Mouse (Mus musculus): ENCODE results near the gene Cacnb4. TPM values are rescaled to one million over a fixed set of nuclear protein-coding genes. Genes with fewer than 3 reads are reported as not detected.

The Cacnb4 gene
- polyA plus RNA-seq, 1 experiment from 2014 or later, result 12.7 TPM

DNA sequence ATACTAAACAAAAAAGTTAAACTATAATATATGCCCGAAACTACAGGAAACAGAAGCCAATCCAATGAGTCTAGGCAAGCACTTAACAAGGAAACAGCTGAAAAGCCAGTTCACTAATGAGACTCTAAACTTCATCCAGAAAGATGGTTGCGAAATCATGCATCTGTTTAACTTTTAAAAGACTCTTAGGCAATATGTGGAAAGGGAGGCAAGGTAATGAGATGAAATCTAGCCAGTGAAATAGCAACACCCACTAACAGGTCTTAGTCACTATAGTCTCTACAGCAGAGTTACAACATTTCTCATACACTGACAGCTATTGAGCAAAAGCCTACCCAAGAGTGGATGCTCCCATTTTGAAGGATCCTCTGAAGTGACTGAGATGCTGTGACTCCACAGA is 74.4 kb downstream of the Cacnb4 start:
- Histone ChIP-seq H3K4me3 (no peak overlapping the region), H3K27ac (replicated peaks) (no peak overlapping the region), H3K9ac (replicated peaks) (no peak overlapping the region), H3K36me3 (no peaks in the 10 kb centered on the region), H3K4me2 (replicated peaks) (no peak overlapping the region), H3K9me3 (no peaks in the 10 kb centered on the region), H3K27me3 (no peaks in the 10 kb centered on the region), H3K4me1 (no peaks in the 10 kb centered on the region)
- ATAC-seq (replicated peaks), result no peak
- WGBS, result 85% methylated on average over 2 of the region's 2 CpGs

DNA sequence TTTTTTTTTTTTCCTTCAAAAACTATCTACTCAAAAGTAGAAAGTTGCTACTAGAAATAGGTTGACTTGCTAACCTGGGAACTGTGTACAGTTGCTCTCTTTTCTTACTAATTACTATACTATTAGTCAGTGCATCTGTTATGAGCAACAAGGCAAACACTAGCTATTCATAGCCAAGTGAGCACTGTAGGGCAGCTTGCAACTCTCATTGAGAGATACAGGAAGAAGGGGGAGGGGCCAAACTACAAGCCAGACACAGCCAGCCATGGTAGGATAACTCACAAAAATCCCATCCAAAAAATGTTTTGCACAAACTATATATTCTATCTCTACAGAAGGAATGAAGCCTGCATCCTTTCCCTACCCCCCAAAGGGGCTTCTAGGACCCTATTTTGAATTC is 79.1 kb downstream of the Cacnb4 start:
- Histone ChIP-seq H3K9ac (replicated peaks) (no peak overlapping the region), H3K4me3 (no peak overlapping the region), H3K27me3 (no peaks in the 10 kb centered on the region), H3K27ac (replicated peaks) (no peak overlapping the region), H3K9me3 (no peaks in the 10 kb centered on the region), H3K4me1 (no peaks in the 10 kb centered on the region), H3K36me3 (no peaks in the 10 kb centered on the region), H3K4me2 (replicated peaks) (no peak overlapping the region)
- no peak for ATAC-seq (replicated peaks)

DNA sequence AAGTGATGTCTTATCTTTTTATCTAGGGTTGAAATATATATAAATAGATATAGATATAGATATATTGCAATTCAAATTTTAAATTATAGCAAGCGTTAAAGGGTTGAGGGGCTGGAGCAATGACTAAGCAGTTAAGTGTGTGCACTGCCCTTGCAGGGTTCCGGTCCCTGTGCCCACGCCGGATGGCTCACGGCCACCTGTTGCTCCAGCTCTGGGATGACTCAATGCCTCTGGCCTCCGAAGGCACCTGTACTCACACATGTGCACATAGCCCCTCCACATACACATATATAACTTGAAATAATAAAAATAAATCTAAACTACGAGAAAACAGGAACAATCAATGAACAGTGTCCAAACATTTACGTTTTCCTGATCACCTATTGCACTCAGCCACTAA is 82.8 kb downstream of the Cacnb4 start:
- ATAC-seq (replicated peaks), result no peak
- 94% methylated on average over 8 of the region's 8 CpGs for WGBS
- Histone ChIP-seq H3K9ac (replicated peaks) (no peak overlapping the region), H3K4me2 (replicated peaks) (no peak overlapping the region), H3K36me3 (no peaks in the 10 kb centered on the region), H3K9me3 (no peaks in the 10 kb centered on the region), H3K27me3 (no peaks in the 10 kb centered on the region), H3K4me1 (peaks cover 7% of the 10 kb centered on the region), H3K4me3 (no peak overlapping the region), H3K27ac (replicated peaks) (no peak overlapping the region)

DNA sequence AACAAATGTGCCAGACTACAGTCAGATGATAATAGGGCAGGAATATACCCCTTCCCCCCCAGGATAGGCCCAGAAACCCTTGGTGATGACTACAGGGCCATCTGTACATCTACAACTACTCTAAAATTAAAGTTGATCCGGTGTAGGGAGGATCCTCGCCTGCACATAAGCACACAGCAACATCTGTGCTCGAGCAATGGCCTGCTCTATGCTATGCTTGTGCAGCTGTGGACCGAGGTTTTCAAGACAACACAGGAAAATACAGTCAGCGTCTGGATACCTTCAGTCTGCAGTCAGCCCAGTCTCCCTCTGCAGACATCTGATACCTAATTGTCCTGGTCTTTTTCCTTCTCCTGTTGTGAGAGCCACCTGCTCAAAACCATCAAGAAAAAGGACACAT is 83.4 kb downstream of the Cacnb4 start:
- H3K9ac ChIP-seq (replicated peaks), result no peak overlapping the region
- WGBS, result 78% methylated on average over 5 of the region's 5 CpGs
- H3K27me3 ChIP-seq, result no peaks in the 10 kb centered on the region
- peaks cover 7% of the 10 kb centered on the region for H3K4me1 ChIP-seq
- H3K4me2 ChIP-seq (replicated peaks), result no peak overlapping the region
- ATAC-seq (replicated peaks), result no peak
- no peaks in the 10 kb centered on the region for H3K36me3 ChIP-seq
- H3K4me3 ChIP-seq, result no peak overlapping the region
- H3K27ac ChIP-seq (replicated peaks), result no peak overlapping the region
- no peaks in the 10 kb centered on the region for H3K9me3 ChIP-seq

DNA sequence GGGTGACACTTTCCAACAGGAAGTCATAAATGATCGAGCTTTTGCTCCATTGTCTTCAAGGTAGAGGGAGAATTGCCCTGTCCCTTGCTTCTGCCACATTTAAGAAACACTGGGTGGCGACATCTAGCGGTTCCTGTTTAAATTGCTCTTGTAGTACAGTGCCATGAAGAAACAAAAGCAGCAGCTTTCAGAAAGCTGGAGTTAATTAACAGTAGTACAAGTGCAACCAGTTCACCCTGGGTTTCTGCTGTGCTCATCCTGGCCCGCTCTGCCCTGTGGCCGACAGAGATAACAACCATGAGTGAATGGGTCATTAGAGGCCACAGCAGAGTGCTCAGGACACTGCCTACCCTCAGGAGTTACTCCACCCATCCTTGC is 85.7 kb downstream of the Cacnb4 start:
- WGBS, result 1% methylated on average over 5 of the region's 5 CpGs
- Histone ChIP-seq H3K4me1 (peaks cover 7% of the 10 kb centered on the region), H3K27ac (replicated peaks) (peak overlapping the region; percentile 42), H3K4me3 (no peak overlapping the region), H3K4me2 (replicated peaks) (0 out of 2 replicates have a peak overlapping the region, but pooled peaks have one; percentile 12), H3K9ac (replicated peaks) (no peak overlapping the region), H3K36me3 (no peaks in the 10 kb centered on the region), H3K9me3 (no peaks in the 10 kb centered on the region), H3K27me3 (no peaks in the 10 kb centered on the region)
- ATAC-seq (replicated peaks), result peak; percentile 71

DNA sequence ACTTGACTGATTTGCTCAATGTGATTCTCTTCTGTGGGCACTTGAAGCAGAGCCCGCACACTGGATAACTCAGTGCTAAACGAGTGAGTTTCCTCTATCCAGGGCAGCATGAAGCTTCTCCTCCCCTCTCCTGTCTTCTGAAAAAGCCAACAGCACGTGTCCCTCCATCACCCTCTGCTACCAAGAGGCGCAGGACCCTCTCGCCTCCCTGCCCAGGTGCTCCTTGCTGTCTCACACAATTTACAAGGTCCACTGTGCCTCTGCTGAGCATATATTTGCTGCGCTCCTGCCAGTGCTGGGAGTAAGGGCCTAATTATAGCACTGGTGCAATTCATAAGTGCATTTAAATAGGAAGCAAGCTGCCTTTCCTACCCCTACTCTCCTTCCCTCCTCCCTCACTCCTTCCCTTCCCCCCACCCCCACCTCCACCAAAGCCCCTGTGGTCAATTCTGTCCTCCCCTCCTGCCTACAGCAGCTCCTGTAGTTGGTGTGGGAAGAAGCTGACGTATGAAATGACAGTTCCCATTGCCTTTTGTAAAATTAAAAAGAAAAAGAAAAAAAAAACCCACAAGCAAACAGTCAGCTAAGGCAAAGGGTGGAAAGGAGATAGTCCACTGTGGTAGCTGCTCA is 86.2 kb downstream of the Cacnb4 start:
- H3K4me1 ChIP-seq, result peaks cover 7% of the 10 kb centered on the region
- 62% methylated on average over 7 of the region's 7 CpGs for WGBS
- H3K4me3 ChIP-seq, result no peak overlapping the region
- H3K27ac ChIP-seq (replicated peaks), result peak overlapping the region; percentile 42
- H3K27me3 ChIP-seq, result no peaks in the 10 kb centered on the region
- peak; percentile 21 for ATAC-seq (replicated peaks)
- H3K9ac ChIP-seq (replicated peaks), result no peak overlapping the region
- H3K4me2 ChIP-seq (replicated peaks), result 0 out of 2 replicates have a peak overlapping the region, but pooled peaks have one; percentile 12
- H3K36me3 ChIP-seq, result no peaks in the 10 kb centered on the region
- H3K9me3 ChIP-seq, result no peaks in the 10 kb centered on the region

DNA sequence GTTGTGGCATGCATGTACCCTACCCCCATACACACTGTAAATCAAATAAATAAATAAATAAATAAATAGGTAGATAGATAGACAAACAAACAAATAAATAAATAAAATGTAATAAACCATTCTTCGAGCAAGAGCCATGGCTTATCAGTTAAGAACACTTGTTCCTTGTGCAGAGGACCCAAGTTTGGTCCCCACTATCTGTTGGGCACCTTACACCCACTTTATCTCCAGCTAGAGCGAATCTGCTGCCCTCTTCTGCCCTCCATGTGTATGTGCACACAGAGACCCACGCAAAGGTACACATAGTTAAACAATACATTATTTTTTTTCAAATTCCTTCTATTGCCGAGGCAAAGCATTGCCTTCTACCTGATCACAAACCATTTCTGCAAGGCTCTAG is 87.1 kb downstream of the Cacnb4 start:
- Histone ChIP-seq H3K27me3 (no peaks in the 10 kb centered on the region), H3K4me2 (replicated peaks) (no peak overlapping the region), H3K27ac (replicated peaks) (no peak overlapping the region), H3K9ac (replicated peaks) (no peak overlapping the region), H3K4me1 (peaks cover 7% of the 10 kb centered on the region), H3K36me3 (no peaks in the 10 kb centered on the region), H3K4me3 (no peak overlapping the region), H3K9me3 (no peaks in the 10 kb centered on the region)
- WGBS, result 84% methylated on average over 4 of the region's 4 CpGs
- ATAC-seq (replicated peaks), result no peak

DNA sequence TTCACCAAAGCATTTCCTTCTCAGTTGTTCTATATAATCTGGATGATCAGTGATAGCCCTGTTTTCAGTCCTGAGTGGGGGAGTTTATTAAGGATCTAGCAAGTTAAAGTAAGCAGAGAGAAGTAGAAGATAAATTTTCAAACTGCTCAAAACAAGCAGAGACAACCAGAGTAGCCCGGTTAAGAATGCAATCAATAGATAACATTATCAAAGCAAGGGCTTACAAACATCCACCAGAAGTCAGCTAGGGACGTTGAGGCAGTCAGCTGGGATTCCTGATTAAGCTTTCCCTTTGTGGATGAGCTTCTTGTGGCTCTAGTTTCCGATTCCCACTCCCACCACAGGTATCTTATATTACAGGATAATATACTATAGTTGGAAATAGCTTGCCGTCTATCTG is 91.2 kb downstream of the Cacnb4 start:
- ATAC-seq (replicated peaks), result no peak
- H3K36me3 ChIP-seq, result no peaks in the 10 kb centered on the region
- H3K27me3 ChIP-seq, result no peaks in the 10 kb centered on the region
- WGBS, result 87% methylated on average over 4 of the region's 4 CpGs
- H3K9me3 ChIP-seq, result no peaks in the 10 kb centered on the region
- no peak overlapping the region for H3K9ac ChIP-seq (replicated peaks)
- H3K4me2 ChIP-seq (replicated peaks), result no peak overlapping the region
- H3K4me1 ChIP-seq, result peaks cover 3% of the 10 kb centered on the region
- H3K4me3 ChIP-seq, result no peak overlapping the region
- H3K27ac ChIP-seq (replicated peaks), result no peak overlapping the region

DNA sequence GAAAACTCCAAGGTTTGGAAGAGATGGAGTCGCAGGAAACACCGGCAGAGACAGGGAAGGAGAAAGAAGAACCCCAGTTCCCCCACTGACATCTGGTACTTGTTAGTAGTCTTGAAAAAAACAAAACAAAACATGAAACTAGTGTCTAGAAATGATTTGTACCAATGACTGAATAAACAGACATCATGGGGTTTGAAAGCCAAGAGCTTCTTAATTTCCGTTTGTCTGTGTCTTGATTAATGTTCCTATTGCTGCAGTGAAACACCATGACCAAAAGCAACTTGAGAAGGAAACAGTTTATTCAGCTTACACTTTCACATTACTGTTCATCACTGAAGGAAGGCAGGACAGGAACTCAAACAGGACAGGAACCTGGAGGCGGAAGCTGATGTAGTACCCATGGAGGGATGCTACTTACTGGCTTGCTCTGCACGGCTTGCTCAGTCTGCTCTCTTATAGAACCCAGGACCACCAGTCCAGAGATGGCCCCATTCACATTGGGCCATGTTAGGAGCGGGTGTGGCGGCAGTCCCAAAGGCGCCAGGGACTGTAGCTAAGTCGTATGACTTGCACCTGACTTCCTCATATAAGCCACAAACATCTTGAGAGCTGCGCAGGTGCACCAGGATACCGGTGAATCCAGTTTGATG is 95.4 kb downstream of the Cacnb4 start:
- Histone ChIP-seq H3K27ac (replicated peaks) (no peak overlapping the region), H3K9me3 (no peaks in the 10 kb centered on the region), H3K27me3 (no peaks in the 10 kb centered on the region), H3K4me1 (no peaks in the 10 kb centered on the region), H3K36me3 (no peaks in the 10 kb centered on the region), H3K4me2 (replicated peaks) (no peak overlapping the region), H3K9ac (replicated peaks) (no peak overlapping the region), H3K4me3 (no peak overlapping the region)
- ATAC-seq (replicated peaks), result no peak
- 92% methylated on average over 11 of the region's 11 CpGs for WGBS

DNA sequence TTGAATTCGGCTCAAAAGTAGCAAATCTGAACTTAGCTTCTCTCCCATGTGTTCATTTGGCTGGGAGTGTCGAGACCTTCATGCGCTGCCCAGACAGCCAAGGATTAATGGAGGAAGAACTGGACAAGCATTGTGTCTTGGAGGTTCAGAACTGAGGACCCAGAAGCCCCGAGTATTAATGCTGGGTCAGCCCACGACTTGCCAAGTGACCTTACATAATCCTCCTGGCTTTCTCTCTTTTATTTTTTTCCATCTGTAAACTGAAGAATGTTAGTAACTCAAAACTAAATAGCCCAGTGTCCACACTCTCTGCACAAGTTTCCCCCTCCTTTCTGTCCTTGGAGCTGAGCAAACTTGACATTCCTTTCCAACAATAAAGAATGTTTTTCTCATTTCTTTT is 95.9 kb downstream of the Cacnb4 start:
- ATAC-seq (replicated peaks), result no peak
- H3K9me3 ChIP-seq, result no peaks in the 10 kb centered on the region
- no peak overlapping the region for H3K27ac ChIP-seq (replicated peaks)
- H3K4me1 ChIP-seq, result no peaks in the 10 kb centered on the region
- 61% methylated on average over 5 of the region's 5 CpGs for WGBS
- no peak overlapping the region for H3K4me3 ChIP-seq
- no peaks in the 10 kb centered on the region for H3K36me3 ChIP-seq
- H3K4me2 ChIP-seq (replicated peaks), result no peak overlapping the region
- no peak overlapping the region for H3K9ac ChIP-seq (replicated peaks)
- H3K27me3 ChIP-seq, result no peaks in the 10 kb centered on the region

DNA sequence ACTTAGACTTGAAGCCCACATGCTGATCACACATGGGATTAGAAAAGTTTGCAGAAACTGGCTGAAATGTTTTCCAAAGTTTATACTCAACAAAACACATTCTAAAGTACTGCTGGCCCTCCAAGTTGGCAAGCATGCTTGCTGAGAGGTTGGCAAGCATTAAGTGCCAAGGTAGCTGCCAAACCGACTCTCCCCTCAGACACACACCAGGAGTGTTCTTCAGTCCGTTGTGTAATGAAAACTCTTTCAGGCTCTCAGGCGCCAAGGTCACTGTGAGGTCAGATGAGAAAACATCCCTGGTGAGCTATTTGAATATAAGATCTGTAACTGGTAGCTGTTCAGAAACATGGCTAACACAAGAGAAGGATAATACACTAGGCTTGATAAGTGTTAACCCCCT is 97.8 kb downstream of the Cacnb4 start:
- no peak for ATAC-seq (replicated peaks)
- H3K4me3 ChIP-seq, result no peak overlapping the region
- WGBS, result 44% methylated on average over 3 of the region's 3 CpGs

DNA sequence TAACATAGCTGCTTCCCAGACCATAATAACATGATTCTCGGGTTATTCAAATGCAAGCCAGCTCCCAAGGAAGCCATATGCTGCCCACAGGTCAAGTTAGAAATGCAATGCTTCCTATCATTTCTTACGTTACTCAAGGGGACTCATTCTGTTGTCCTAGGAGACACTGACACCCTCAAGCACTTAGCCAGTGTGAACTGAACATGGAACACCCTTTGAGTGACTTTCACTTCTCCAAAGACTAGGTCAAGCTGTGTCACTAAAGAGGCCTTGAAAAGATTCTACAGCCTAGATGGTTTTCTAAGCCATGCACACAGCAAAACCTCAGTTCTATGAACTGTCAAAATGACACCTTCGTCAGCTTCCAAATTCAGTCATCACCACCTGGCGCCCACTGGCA is 98.9 kb downstream of the Cacnb4 start:
- H3K36me3 ChIP-seq, result no peaks in the 10 kb centered on the region
- no peaks in the 10 kb centered on the region for H3K9me3 ChIP-seq
- H3K27me3 ChIP-seq, result no peaks in the 10 kb centered on the region
- ATAC-seq (replicated peaks), result no peak
- no peaks in the 10 kb centered on the region for H3K4me1 ChIP-seq
- H3K9ac ChIP-seq (replicated peaks), result no peak overlapping the region
- H3K27ac ChIP-seq (replicated peaks), result no peak overlapping the region
- 87% methylated on average over 4 of the region's 4 CpGs for WGBS
- H3K4me3 ChIP-seq, result no peak overlapping the region
- no peak overlapping the region for H3K4me2 ChIP-seq (replicated peaks)

More for the DNA sequence above, 97.8 kb downstream of the Cacnb4 start:
- no peaks in the 10 kb centered on the region for H3K9me3 ChIP-seq
- no peaks in the 10 kb centered on the region for H3K4me1 ChIP-seq
- no peaks in the 10 kb centered on the region for H3K27me3 ChIP-seq
- H3K4me2 ChIP-seq (replicated peaks), result no peak overlapping the region
- no peak overlapping the region for H3K27ac ChIP-seq (replicated peaks)
- H3K36me3 ChIP-seq, result no peaks in the 10 kb centered on the region
- H3K9ac ChIP-seq (replicated peaks), result no peak overlapping the region

DNA sequence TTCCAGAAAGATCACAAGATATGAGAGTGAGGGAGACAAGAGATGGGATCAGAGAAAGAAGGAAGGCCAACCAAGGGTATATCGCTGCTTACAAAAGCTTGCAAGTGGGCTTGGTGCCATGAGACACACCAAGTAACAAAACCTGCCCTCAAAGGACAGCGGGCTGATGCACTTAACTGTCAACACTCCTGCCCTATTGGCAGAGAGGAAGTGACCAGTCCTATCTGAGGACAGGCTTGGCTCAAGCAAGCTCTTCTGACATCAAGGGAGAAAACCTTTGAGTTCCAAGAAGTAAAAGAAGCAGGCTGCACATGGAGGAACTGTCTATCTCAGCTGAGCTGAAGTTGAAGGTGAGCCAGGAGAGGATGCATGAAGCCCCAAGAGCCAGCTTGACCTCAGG is 100.1 kb downstream of the Cacnb4 start:
- Histone ChIP-seq H3K9me3 (no peaks in the 10 kb centered on the region), H3K9ac (replicated peaks) (no peak overlapping the region), H3K27me3 (no peaks in the 10 kb centered on the region), H3K27ac (replicated peaks) (no peak overlapping the region), H3K4me3 (no peak overlapping the region), H3K36me3 (no peaks in the 10 kb centered on the region), H3K4me2 (replicated peaks) (no peak overlapping the region), H3K4me1 (no peaks in the 10 kb centered on the region)
- WGBS, result 93% methylated on average over 2 of the region's 2 CpGs
- ATAC-seq (replicated peaks), result no peak

Measured in forebrain, embryonic 15.5 days (tissue).